11 mouse cellular contexts compared by ENCODE assay signal in the genomic region with DNA sequence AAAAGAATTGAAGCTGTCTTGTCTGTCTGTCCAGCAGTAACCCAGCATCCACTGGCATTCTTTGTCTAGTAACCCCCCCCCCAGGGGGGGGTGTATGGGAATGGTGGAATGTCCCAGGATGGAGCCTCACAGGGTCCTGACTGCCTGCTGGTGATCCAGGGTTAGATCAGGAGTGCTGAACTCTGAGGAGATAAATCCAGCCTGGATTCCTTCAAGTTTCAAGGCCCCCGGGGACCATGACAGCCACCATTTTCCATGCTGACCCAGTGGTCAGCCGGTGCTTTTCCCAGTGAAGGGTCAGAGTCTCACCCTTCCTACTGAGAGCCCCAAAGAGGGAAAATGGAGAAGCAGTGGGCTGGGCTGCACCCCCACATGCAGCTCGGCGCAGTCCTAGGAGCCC. TPM values are rescaled to one million over a fixed set of nuclear protein-coding genes. Genes with fewer than 3 reads are reported as not detected.
DNase-seq lines count a peak whose midpoint lies in the region; ATAC-seq and TF ChIP-seq lines count a peak whose summit lies in the region.
"Had no signal": no experiment of that assay in that cellular context is flagged by ENCODE, and none has a peak within 500 bp of the region (broad histone marks: within the 10 kb centered on the region; RNA-seq: fewer than 3 reads in every experiment).

No protein-coding gene starts in this region.

- WGBS in kidney, embryonic 15.5 days, result 42% methylated on average over 4 of the region's 4 CpGs
- WGBS in hindbrain, embryonic 13.5 days, result 52% methylated on average over 4 of the region's 4 CpGs

- peak overlapping the region; percentile 40; the same call in 1 of the 2 replicates for H3K4me3 ChIP-seq in kidney, embryonic 15.5 days (replicated peaks)
- peak overlapping the region; percentile 73; the same call in 1 of the 2 replicates for H3K4me3 ChIP-seq in E14TG2a.4 (replicated peaks; ENCODE audit: low read length)
- no peak overlapping the region for H3K4me3 ChIP-seq in hindbrain, embryonic 13.5 days

- TF ChIP-seq CTCF in E14TG2a.4 (conservative IDR thresholded peaks at IDR 0.05; ENCODE audit: low read length), result no peak

- H3K9me3 ChIP-seq in kidney, embryonic 15.5 days (replicated peaks), result no peaks in the 10 kb centered on the region
- peaks cover 14% of the 10 kb centered on the region for H3K9me3 ChIP-seq in E14TG2a.4 (ENCODE audit: low read length)
- no peaks in the 10 kb centered on the region for H3K9me3 ChIP-seq in hindbrain, embryonic 13.5 days

- peak; percentile 94 for DNase-seq in heart, adult 11 months
- DNase-seq in heart, adult 9 months (ENCODE audit: low spot score in 2 of 2), result no peak
- no peak for DNase-seq in kidney, adult 8-10 months
- DNase-seq in cerebellum, postnatal 4 days (ENCODE audit: low spot score in 2 of 2), result no peak
- DNase-seq: layer of hippocampus, postnatal 36 days had no signal

- no peak for ATAC-seq in kidney, embryonic 15.5 days (replicated peaks; ENCODE audit: low FRiP score)
- ATAC-seq in hindbrain, embryonic 13.5 days (ENCODE audit: low FRiP score), result 0 out of 2 replicates have a peak, but pooled peaks have one; percentile 4
- no peak for ATAC-seq in megakaryocyte progenitor cell, adult 5-6 weeks (replicated peaks; ENCODE audit: poor library complexity)

- peaks cover 73% of the 10 kb centered on the region for H3K4me1 ChIP-seq in kidney, embryonic 15.5 days
- H3K4me1 ChIP-seq in E14TG2a.4 (replicated peaks; ENCODE audit: low read depth, low read length), result peaks cover 44% of the 10 kb centered on the region
- H3K4me1 ChIP-seq in hindbrain, embryonic 13.5 days (replicated peaks), result peaks cover 37% of the 10 kb centered on the region

- peak overlapping the region; percentile 89 for H3K27ac ChIP-seq in kidney, embryonic 15.5 days
- no peak overlapping the region for H3K27ac ChIP-seq in hindbrain, embryonic 13.5 days

- peaks cover 25% of the 10 kb centered on the region for H3K36me3 ChIP-seq in kidney, embryonic 15.5 days
- H3K36me3 ChIP-seq in E14TG2a.4 (ENCODE audit: insufficient read depth, low read length), result no peaks in the 10 kb centered on the region
- no peaks in the 10 kb centered on the region for H3K36me3 ChIP-seq in hindbrain, embryonic 13.5 days

- peak overlapping the region; percentile 70 for H3K4me2 ChIP-seq in kidney, embryonic 15.5 days
- no peak overlapping the region for H3K4me2 ChIP-seq in hindbrain, embryonic 13.5 days

- H3K27me3 ChIP-seq in kidney, embryonic 15.5 days, result peaks cover 37% of the 10 kb centered on the region
- peaks cover 98% of the 10 kb centered on the region for H3K27me3 ChIP-seq in E14TG2a.4 (ENCODE audit: insufficient read depth, low read length)
- H3K27me3 ChIP-seq in hindbrain, embryonic 13.5 days, result peaks cover 67% of the 10 kb centered on the region

- H3K9ac ChIP-seq in kidney, embryonic 15.5 days, result no peak overlapping the region
- no peak overlapping the region for H3K9ac ChIP-seq in hindbrain, embryonic 13.5 days

RNA-seq across cellular contexts. Expression of a gene that starts 9.8 kb away (rescaled TPM):
- 1.8 and 3.9 TPM in 2 replicates for polyA plus RNA-seq in kidney, embryonic 15.5 days (2015; fragmentation: Nextera tagmentation; extraction: Ambion mirVana)
- 1.4 and 3.8 TPM in 2 replicates for polyA plus RNA-seq in hindbrain, embryonic 13.5 days (2015; fragmentation: Nextera tagmentation; extraction: Ambion mirVana)
- total RNA-seq in megakaryocyte progenitor cell, adult 5-6 weeks (2015), result not detected in 2 replicates
- not detected in 2 replicates for total RNA-seq in megakaryocyte progenitor cell, adult 5-6 weeks (2017)
- total RNA-seq: layer of hippocampus, postnatal 36 days had no signal
- polyA plus RNA-seq: C2C12; inflammation-experienced regulatory T-cells, adult 6 months had no signal

RNA-seq across cellular contexts. Expression of a gene that starts 15.1 kb away (rescaled TPM):
- 67.1 and 70.1 TPM in 2 replicates for polyA plus RNA-seq in kidney, embryonic 15.5 days (2015; fragmentation: Nextera tagmentation; extraction: Ambion mirVana)
- polyA plus RNA-seq in hindbrain, embryonic 13.5 days (2015; fragmentation: Nextera tagmentation; extraction: Ambion mirVana), result 13.7 and 13.8 TPM in 2 replicates
- total RNA-seq in megakaryocyte progenitor cell, adult 5-6 weeks (2015), result 0.15 TPM in 1 of 2 replicates, not detected in the other
- total RNA-seq in megakaryocyte progenitor cell, adult 5-6 weeks (2017), result 0.92 TPM in 1 of 2 replicates, not detected in the other
- polyA plus RNA-seq: inflammation-experienced regulatory T-cells, adult 6 months had no signal
